Mouse (Mus musculus) stomach, embryonic 16.5 days (tissue): ENCODE data around the gene Iqsec1. TPM values are rescaled to one million over a fixed set of nuclear protein-coding genes. Genes with fewer than 3 reads are reported as not detected.

Source experiments
- ATAC-seq: fragments of 200-750 bp; cut with Nextera tagmentation; 2 replicates; pipeline ENCODE4 v1.8.0; 2017; ENCODE audit warnings: moderate number of reproducible peaks, moderate TSS enrichment; ENCODE audit not compliant: insufficient read depth, low FRiP score
- H3K27ac ChIP-seq: fragments of 300-500 bp; sonication (generic); 2 replicates; pipeline ENCODE4 v1.5.1; 2014; ENCODE audit warnings: low read length
- H3K27me3 ChIP-seq: fragments of 300-500 bp; sonication (generic); 2 replicates; pipeline ENCODE4 v1.6.1; 2014; ENCODE audit warnings: low read length, control low read depth, mixed read lengths; ENCODE audit not compliant: control insufficient read depth, insufficient read depth
- H3K36me3 ChIP-seq: fragments of 300-500 bp; sonication (generic); 2 replicates; pipeline ENCODE4 v1.6.1; 2014; ENCODE audit warnings: low read length; ENCODE audit not compliant: control insufficient read depth, insufficient read depth
- H3K4me1 ChIP-seq: fragments of 300-500 bp; sonication (generic); 2 replicates; pipeline ENCODE4 v1.6.1; 2014; ENCODE audit warnings: low read length, control low read depth, mixed read lengths; ENCODE audit not compliant: control insufficient read depth, insufficient read depth
- H3K4me2 ChIP-seq: fragments of 300-500 bp; sonication (generic); 2 replicates; pipeline ENCODE4 v1.6.1; 2014; ENCODE audit warnings: low read depth, low read length, mixed read lengths
- H3K4me3 ChIP-seq: fragments of 300-500 bp; sonication (generic); replicated peaks from 2 replicates; pipeline ENCODE4 v1.5.1; 2014; ENCODE audit warnings: mild to moderate bottlenecking, low read length
- H3K9ac ChIP-seq: fragments of 300-500 bp; sonication (generic); 2 replicates; pipeline ENCODE4 v1.6.1; 2014; ENCODE audit warnings: low read length
- H3K9me3 ChIP-seq: fragments of 300-500 bp; sonication (generic); replicated peaks from 2 replicates; pipeline ENCODE4 v1.6.1; 2016; ENCODE audit warnings: low read length, control low read depth; ENCODE audit not compliant: control insufficient read depth
- WGBS: fragments of 180-500 bp; shearing (Covaris S2); extraction: QIAGEN DNeasy Blood & Tissue Kit; methylation state at CpG from one replicate; pipeline ENCODE4 v1.1.7; 2014; 5-methylcytosine and 5-hydroxymethylcytosine counted together
- polyA plus RNA-seq: library from polyadenylated mRNA; unstranded; fragments of >200 nt; fragmentation: Nextera tagmentation; extraction: Ambion mirVana; gene quantifications from 2 replicates; pipeline ENCODE4 v1.2.1, GENCODE M21; 2015

Iqsec1 gene
- polyA plus RNA-seq, 1 experiment from 2014 or later: 8.3 TPM

- H3K4me3 ChIP-seq: no peak overlapping the region
- 56% methylated on average over 3 of the region's 3 CpGs for WGBS
- H3K4me1 ChIP-seq: peaks cover 11% of the 10 kb centered on the region; the same call in 1 of the 2 replicates
- ATAC-seq: no peak
- no peak overlapping the region for H3K4me2 ChIP-seq
- no peaks in the 10 kb centered on the region for H3K9me3 ChIP-seq
- H3K27ac ChIP-seq: no peak overlapping the region
- no peak overlapping the region for H3K9ac ChIP-seq
- H3K36me3 ChIP-seq: no peaks in the 10 kb centered on the region
- no peaks in the 10 kb centered on the region; the same call in 1 of the 2 replicates for H3K27me3 ChIP-seq
These were observed 180.4 kb downstream of the Iqsec1 start for GRCm38 (mm10) chr6:90808134-90808533.

- no peaks in the 10 kb centered on the region for H3K9me3 ChIP-seq
- H3K27me3 ChIP-seq: no peaks in the 10 kb centered on the region; the same call in 1 of the 2 replicates
- H3K27ac ChIP-seq: no peak overlapping the region
- no peaks in the 10 kb centered on the region for H3K36me3 ChIP-seq
- no peak overlapping the region for H3K4me2 ChIP-seq
- H3K4me3 ChIP-seq: no peak overlapping the region
- 45% methylated on average over 2 of the region's 2 CpGs for whole genome bisulfite sequencing
- ATAC-seq: no peak
- H3K9ac ChIP-seq: no peak overlapping the region
- H3K4me1 ChIP-seq: peaks cover 11% of the 10 kb centered on the region; the same call in 1 of the 2 replicates
These were observed 180.9 kb downstream of the Iqsec1 start for GRCm38 (mm10) chr6:90807581-90807980.

- Histone ChIP-seq H3K36me3 (no peaks in the 10 kb centered on the region), H3K9me3 (no peaks in the 10 kb centered on the region), H3K4me1 (peaks cover 11% of the 10 kb centered on the region; the same call in 1 of the 2 replicates), H3K27me3 (no peaks in the 10 kb centered on the region; the same call in 1 of the 2 replicates), H3K4me3 (no peak overlapping the region), H3K4me2 (no peak overlapping the region), H3K9ac (no peak overlapping the region), H3K27ac (no peak overlapping the region)
- ATAC-seq: no peak
- WGBS: 79% methylated on average over 1 of the region's 1 CpGs
These were observed 181.7 kb downstream of the Iqsec1 start for GRCm38 (mm10) chr6:90806743-90807142.

GRCm38 (mm10) chr6:90805101-90805500, 183.4 kb downstream of the Iqsec1 start:
- Histone ChIP-seq H3K27me3 (no peaks in the 10 kb centered on the region; the same call in 1 of the 2 replicates), H3K4me3 (no peak overlapping the region), H3K9me3 (no peaks in the 10 kb centered on the region), H3K27ac (no peak overlapping the region), H3K36me3 (no peaks in the 10 kb centered on the region), H3K4me2 (no peak overlapping the region), H3K9ac (no peak overlapping the region), H3K4me1 (peaks cover 11% of the 10 kb centered on the region; the same call in 1 of the 2 replicates)
- 51% methylated on average over 2 of the region's 2 CpGs for WGBS
- ATAC-seq: no peak

GRCm38 (mm10) chr6:90804646-90805045, 183.8 kb downstream of the Iqsec1 start:
- H3K9ac ChIP-seq: no peak overlapping the region
- no peak overlapping the region for H3K4me2 ChIP-seq
- H3K4me3 ChIP-seq: no peak overlapping the region
- no peak overlapping the region for H3K27ac ChIP-seq
- peaks cover 11% of the 10 kb centered on the region; the same call in 1 of the 2 replicates for H3K4me1 ChIP-seq
- no peaks in the 10 kb centered on the region for H3K36me3 ChIP-seq
- H3K27me3 ChIP-seq: no peaks in the 10 kb centered on the region; the same call in 1 of the 2 replicates
- H3K9me3 ChIP-seq: no peaks in the 10 kb centered on the region
- no peak for ATAC-seq

- Histone ChIP-seq H3K27me3 (no peaks in the 10 kb centered on the region), H3K4me3 (no peak overlapping the region), H3K4me2 (no peak overlapping the region), H3K9ac (no peak overlapping the region), H3K4me1 (no peaks in the 10 kb centered on the region), H3K27ac (no peak overlapping the region), H3K9me3 (no peaks in the 10 kb centered on the region), H3K36me3 (no peaks in the 10 kb centered on the region)
- no peak for ATAC-seq
- whole genome bisulfite sequencing: 84% methylated on average over 8 of the region's 8 CpGs
These were observed 185.9 kb downstream of the Iqsec1 start for GRCm38 (mm10) chr6:90802604-90803003.

GRCm38 (mm10) chr6:90802058-90802457, 186.4 kb downstream of the Iqsec1 start:
- WGBS: 70% methylated on average over 3 of the region's 3 CpGs
- no peak for ATAC-seq
- Histone ChIP-seq H3K27me3 (no peaks in the 10 kb centered on the region), H3K36me3 (no peaks in the 10 kb centered on the region), H3K9ac (no peak overlapping the region), H3K4me2 (no peak overlapping the region), H3K27ac (no peak overlapping the region), H3K4me3 (no peak overlapping the region), H3K4me1 (no peaks in the 10 kb centered on the region), H3K9me3 (no peaks in the 10 kb centered on the region)

GRCm38 (mm10) chr6:90800825-90801224, 187.7 kb downstream of the Iqsec1 start:
- H3K9ac ChIP-seq: no peak overlapping the region
- no peaks in the 10 kb centered on the region for H3K9me3 ChIP-seq
- H3K36me3 ChIP-seq: no peaks in the 10 kb centered on the region
- no peak overlapping the region for H3K27ac ChIP-seq
- ATAC-seq: no peak
- no peak overlapping the region for H3K4me3 ChIP-seq
- H3K27me3 ChIP-seq: no peaks in the 10 kb centered on the region
- H3K4me1 ChIP-seq: no peaks in the 10 kb centered on the region
- WGBS: 71% methylated on average over 2 of the region's 2 CpGs
- H3K4me2 ChIP-seq: no peak overlapping the region

- Histone ChIP-seq H3K27me3 (no peaks in the 10 kb centered on the region), H3K9me3 (no peaks in the 10 kb centered on the region), H3K27ac (no peak overlapping the region), H3K4me3 (no peak overlapping the region), H3K4me1 (no peaks in the 10 kb centered on the region), H3K4me2 (no peak overlapping the region), H3K36me3 (no peaks in the 10 kb centered on the region), H3K9ac (no peak overlapping the region)
- WGBS: 96% methylated on average over 1 of the region's 1 CpGs
- ATAC-seq: no peak
These were observed 189.4 kb downstream of the Iqsec1 start for GRCm38 (mm10) chr6:90799116-90799515.

GRCm38 (mm10) chr6:90798201-90798600, 190.3 kb downstream of the Iqsec1 start:
- H3K27me3 ChIP-seq: no peaks in the 10 kb centered on the region
- H3K9ac ChIP-seq: no peak overlapping the region
- H3K27ac ChIP-seq: no peak overlapping the region
- no peak for ATAC-seq
- no peak overlapping the region for H3K4me3 ChIP-seq
- H3K36me3 ChIP-seq: no peaks in the 10 kb centered on the region
- no peaks in the 10 kb centered on the region for H3K4me1 ChIP-seq
- H3K4me2 ChIP-seq: no peak overlapping the region
- H3K9me3 ChIP-seq: no peaks in the 10 kb centered on the region
